Mouse (Mus musculus) hindbrain, embryonic 12.5 days (tissue): ENCODE results near the gene Hmcn1. TPM values are rescaled to one million over a fixed set of nuclear protein-coding genes. Genes with fewer than 3 reads are reported as not detected.

ENCODE experiments used
- ATAC-seq: fragments of 200-750 bp; cut with Nextera tagmentation; 2 replicates; pipeline ENCODE4 v1.8.0; 2017; ENCODE audit warnings: moderate TSS enrichment; ENCODE audit not compliant: low FRiP score
- H3K27ac ChIP-seq: fragments of 300-500 bp; sonication (generic); 2 replicates; pipeline ENCODE4 v1.5.1; 2016; ENCODE audit warnings: mild to moderate bottlenecking
- H3K27me3 ChIP-seq: fragments of 300-500 bp; sonication (generic); 2 replicates; pipeline ENCODE4 v1.6.1; 2016; ENCODE audit warnings: mild to moderate bottlenecking
- H3K36me3 ChIP-seq: fragments of 300-500 bp; sonication (generic); 2 replicates; pipeline ENCODE4 v1.6.1; 2016; ENCODE audit warnings: mild to moderate bottlenecking
- H3K4me1 ChIP-seq: fragments of 300-500 bp; sonication (generic); 2 replicates; pipeline ENCODE4 v1.6.1; 2016
- H3K4me2 ChIP-seq: fragments of 300-500 bp; sonication (generic); replicated peaks from 2 replicates; pipeline ENCODE4 v1.6.1; 2016; ENCODE audit warnings: mild to moderate bottlenecking
- H3K4me3 ChIP-seq: fragments of 300-500 bp; sonication (generic); 2 replicates; pipeline ENCODE4 v1.5.1; 2016; ENCODE audit warnings: mild to moderate bottlenecking
- H3K9ac ChIP-seq: fragments of 300-500 bp; sonication (generic); 2 replicates; pipeline ENCODE4 v1.6.1; 2016; ENCODE audit warnings: mild to moderate bottlenecking, moderate library complexity
- H3K9me3 ChIP-seq: fragments of 300-500 bp; sonication (generic); replicated peaks from 2 replicates; pipeline ENCODE4 v1.6.1; 2016; ENCODE audit warnings: mild to moderate bottlenecking
- WGBS: fragments of 180-500 bp; shearing (Covaris S2); methylation state at CpG from one replicate; pipeline ENCODE4 v1.1.7; 2016; 5-methylcytosine and 5-hydroxymethylcytosine counted together
- polyA plus RNA-seq: library from polyadenylated mRNA; unstranded; fragments of >200 nt; fragmentation: Nextera tagmentation; extraction: Ambion mirVana; gene quantifications from 2 replicates; pipeline ENCODE4 v1.2.1, GENCODE M21; 2016

The Hmcn1 gene
- polyA plus RNA-seq, 1 experiment from 2014 or later: 14.0 TPM

- Histone ChIP-seq H3K27me3 (no peaks in the 10 kb centered on the region), H3K4me1 (no peaks in the 10 kb centered on the region), H3K27ac (no peak overlapping the region), H3K4me2 (no peak overlapping the region), H3K9ac (no peak overlapping the region), H3K4me3 (no peak overlapping the region), H3K36me3 (no peaks in the 10 kb centered on the region), H3K9me3 (no peaks in the 10 kb centered on the region)
- WGBS: 84% methylated on average over 19 of the region's 19 CpGs
- no peak for ATAC-seq
These were observed 32.0 kb upstream of the Hmcn1 start for GRCm38 (mm10) chr1:151025049-151025773.

GRCm38 (mm10) chr1:151019273-151019890 is 26.1 kb upstream of the Hmcn1 start:
- Histone ChIP-seq H3K9ac (no peak overlapping the region), H3K4me1 (no peaks in the 10 kb centered on the region), H3K4me3 (no peak overlapping the region), H3K27ac (no peak overlapping the region), H3K36me3 (no peaks in the 10 kb centered on the region), H3K4me2 (no peak overlapping the region), H3K27me3 (no peaks in the 10 kb centered on the region), H3K9me3 (no peaks in the 10 kb centered on the region)
- ATAC-seq: no peak
- 75% methylated on average over 2 of the region's 2 CpGs for WGBS

GRCm38 (mm10) chr1:151011056-151011455 is 17.8 kb upstream of the Hmcn1 start:
- no peaks in the 10 kb centered on the region for H3K36me3 ChIP-seq
- H3K4me3 ChIP-seq: no peak overlapping the region
- no peaks in the 10 kb centered on the region for H3K9me3 ChIP-seq
- no peaks in the 10 kb centered on the region for H3K4me1 ChIP-seq
- WGBS: 30% methylated on average over 7 of the region's 7 CpGs
- H3K4me2 ChIP-seq: no peak overlapping the region
- no peaks in the 10 kb centered on the region for H3K27me3 ChIP-seq
- H3K27ac ChIP-seq: no peak overlapping the region
- H3K9ac ChIP-seq: no peak overlapping the region
- 0 out of 2 replicates have a peak, but pooled peaks have one; percentile 11 for ATAC-seq

GRCm38 (mm10) chr1:151009115-151009797 is 16.0 kb upstream of the Hmcn1 start:
- Histone ChIP-seq H3K4me2 (no peak overlapping the region), H3K27me3 (no peaks in the 10 kb centered on the region), H3K4me1 (no peaks in the 10 kb centered on the region), H3K9ac (no peak overlapping the region), H3K36me3 (no peaks in the 10 kb centered on the region), H3K4me3 (no peak overlapping the region), H3K27ac (no peak overlapping the region), H3K9me3 (no peaks in the 10 kb centered on the region)
- ATAC-seq: no peak; the same call in 1 of the 2 replicates
- 32% methylated on average over 6 of the region's 6 CpGs for WGBS

- no peak for ATAC-seq
- H3K36me3 ChIP-seq: no peaks in the 10 kb centered on the region
- no peaks in the 10 kb centered on the region for H3K4me1 ChIP-seq
- no peak overlapping the region for H3K4me3 ChIP-seq
- 65% methylated on average over 4 of the region's 4 CpGs for WGBS
- H3K4me2 ChIP-seq: no peak overlapping the region
- H3K9me3 ChIP-seq: no peaks in the 10 kb centered on the region
- no peak overlapping the region for H3K9ac ChIP-seq
- H3K27me3 ChIP-seq: no peaks in the 10 kb centered on the region
- H3K27ac ChIP-seq: no peak overlapping the region
These were observed 14.5 kb upstream of the Hmcn1 start for GRCm38 (mm10) chr1:151007747-151008146.

- WGBS: 79% methylated on average over 5 of the region's 5 CpGs
- ATAC-seq: no peak
- no peaks in the 10 kb centered on the region for H3K9me3 ChIP-seq
These were observed 10.8 kb upstream of the Hmcn1 start for GRCm38 (mm10) chr1:151004007-151004406.

GRCm38 (mm10) chr1:151001868-151002428 is 8.7 kb upstream of the Hmcn1 start:
- H3K27ac ChIP-seq: no peak overlapping the region
- H3K9me3 ChIP-seq: no peaks in the 10 kb centered on the region
- H3K4me2 ChIP-seq: no peak overlapping the region
- no peak overlapping the region for H3K9ac ChIP-seq
- H3K27me3 ChIP-seq: no peaks in the 10 kb centered on the region
- WGBS: 67% methylated on average over 8 of the region's 8 CpGs
- no peak for ATAC-seq
- no peaks in the 10 kb centered on the region; the same call in 1 of the 2 replicates for H3K4me1 ChIP-seq
- H3K36me3 ChIP-seq: no peaks in the 10 kb centered on the region
- H3K4me3 ChIP-seq: no peak overlapping the region

More at GRCm38 (mm10) chr1:151004007-151004406, 10.8 kb upstream of the Hmcn1 start:
- H3K27me3 ChIP-seq: no peaks in the 10 kb centered on the region
- no peaks in the 10 kb centered on the region for H3K36me3 ChIP-seq
- H3K4me3 ChIP-seq: no peak overlapping the region
- H3K9ac ChIP-seq: no peak overlapping the region
- H3K27ac ChIP-seq: no peak overlapping the region
- no peak overlapping the region for H3K4me2 ChIP-seq
- no peaks in the 10 kb centered on the region; the same call in 1 of the 2 replicates for H3K4me1 ChIP-seq

- H3K9me3 ChIP-seq: no peaks in the 10 kb centered on the region
- H3K27me3 ChIP-seq: no peaks in the 10 kb centered on the region
- H3K4me3 ChIP-seq: no peak overlapping the region
- 75% methylated on average over 13 of the region's 13 CpGs for WGBS
- no peaks in the 10 kb centered on the region; the same call in 1 of the 2 replicates for H3K4me1 ChIP-seq
- no peak overlapping the region for H3K9ac ChIP-seq
- no peaks in the 10 kb centered on the region for H3K36me3 ChIP-seq
- H3K4me2 ChIP-seq: no peak overlapping the region
- H3K27ac ChIP-seq: no peak overlapping the region
- ATAC-seq: no peak
These were observed 7.5 kb upstream of the Hmcn1 start for GRCm38 (mm10) chr1:151000714-151001113.

- Histone ChIP-seq H3K36me3 (no peaks in the 10 kb centered on the region), H3K4me3 (no peak overlapping the region), H3K27me3 (0 out of 2 replicates have a peak, but pooled peaks cover 8% of the 10 kb centered on the region), H3K9me3 (no peaks in the 10 kb centered on the region), H3K9ac (no peak overlapping the region), H3K27ac (no peak overlapping the region), H3K4me1 (peaks cover 15% of the 10 kb centered on the region), H3K4me2 (no peak overlapping the region)
- ATAC-seq: no peak
- 73% methylated on average over 2 of the region's 2 CpGs for WGBS
These were observed 1.4 kb upstream of the Hmcn1 start for GRCm38 (mm10) chr1:150994612-150995011.

GRCm38 (mm10) chr1:150992711-150993161 is 499 bp downstream of the Hmcn1 start:
- H3K27ac ChIP-seq: peak overlapping the region; percentile 70; the same call in 1 of the 2 replicates

GRCm38 (mm10) chr1:150991745-150992554 is 1.3 kb downstream of the Hmcn1 start:
- peak; percentile 54 for ATAC-seq
- 4% methylated on average over 10 of the region's 10 CpGs for WGBS

More at GRCm38 (mm10) chr1:150992711-150993161, 499 bp downstream of the Hmcn1 start:
- H3K4me2 ChIP-seq: peak overlapping the region; percentile 80
- H3K27me3 ChIP-seq: 0 out of 2 replicates have a peak, but pooled peaks cover 8% of the 10 kb centered on the region
- H3K4me1 ChIP-seq: peaks cover 15% of the 10 kb centered on the region
- WGBS: 2% methylated on average over 6 of the region's 6 CpGs
- peak overlapping the region; percentile 67 for H3K9ac ChIP-seq
- H3K36me3 ChIP-seq: no peaks in the 10 kb centered on the region
- no peaks in the 10 kb centered on the region for H3K9me3 ChIP-seq
- H3K4me3 ChIP-seq: peak overlapping the region; percentile 54
- no peak for ATAC-seq

More at GRCm38 (mm10) chr1:150991745-150992554, 1.3 kb downstream of the Hmcn1 start:
- Histone ChIP-seq H3K36me3 (no peaks in the 10 kb centered on the region), H3K4me2 (peak overlapping the region; percentile 80), H3K4me3 (peak overlapping the region; percentile 54), H3K27ac (peak overlapping the region; percentile 55), H3K27me3 (0 out of 2 replicates have a peak, but pooled peaks cover 8% of the 10 kb centered on the region), H3K9ac (peak overlapping the region; percentile 50), H3K9me3 (no peaks in the 10 kb centered on the region), H3K4me1 (peaks cover 15% of the 10 kb centered on the region)
